Mouse (Mus musculus) forebrain, embryonic 11.5 days (tissue): ENCODE results near the gene Dusp5. TPM values are rescaled to one million over a fixed set of nuclear protein-coding genes. Genes with fewer than 3 reads are reported as not detected.

Source experiments
- ATAC-seq: fragments of 200-750 bp; cut with Nextera tagmentation; replicated peaks from 2 replicates; pipeline ENCODE4 v1.8.0; 2017; ENCODE audit warnings: moderate TSS enrichment; ENCODE audit not compliant: low FRiP score
- DNase-seq: peaks from one replicate; pipeline ENCODE4 v3.0.0-alpha.2; 2017; ENCODE audit warnings: low spot score
- H3K27ac ChIP-seq: fragments of 300-500 bp; sonication (generic); 2 replicates; pipeline ENCODE4 v1.5.1; 2014; ENCODE audit warnings: low read depth, low read length
- H3K27me3 ChIP-seq: fragments of 300-500 bp; sonication (generic); 2 replicates; pipeline ENCODE4 v1.6.1; 2014; ENCODE audit warnings: mild to moderate bottlenecking, low read length, mixed read lengths; ENCODE audit not compliant: control insufficient read depth, insufficient read depth
- H3K36me3 ChIP-seq: fragments of 300-500 bp; sonication (generic); 2 replicates; pipeline ENCODE4 v1.6.1; 2014; ENCODE audit warnings: mild to moderate bottlenecking, low read length, moderate library complexity, mixed read lengths; ENCODE audit not compliant: control insufficient read depth, insufficient read depth
- H3K4me1 ChIP-seq: fragments of 300-500 bp; sonication (generic); replicated peaks from 2 replicates; pipeline ENCODE4 v1.6.1; 2014; ENCODE audit warnings: low read length, mixed read lengths; ENCODE audit not compliant: control insufficient read depth, insufficient read depth
- H3K4me2 ChIP-seq: fragments of 300-500 bp; sonication (generic); 2 replicates; pipeline ENCODE4 v1.6.1; 2014; ENCODE audit warnings: low read depth, mild to moderate bottlenecking, low read length, moderate library complexity, mixed read lengths; ENCODE audit not compliant: severe bottlenecking
- H3K4me3 ChIP-seq: fragments of 300-500 bp; sonication (generic); 2 replicates; pipeline ENCODE4 v1.5.1; 2014; ENCODE audit warnings: low read depth, low read length
- H3K9ac ChIP-seq: fragments of 300-500 bp; sonication (generic); 2 replicates; pipeline ENCODE4 v1.6.1; 2014; ENCODE audit warnings: low read length
- H3K9me3 ChIP-seq: fragments of 300-500 bp; sonication (generic); 2 replicates; pipeline ENCODE4 v1.6.1; 2016; ENCODE audit warnings: low read length, mixed read lengths; ENCODE audit not compliant: control insufficient read depth
- WGBS: fragments of 180-500 bp; shearing (Covaris S2); extraction: QIAGEN DNeasy Blood & Tissue Kit; methylation state at CpG from one replicate; pipeline ENCODE4 v1.1.7; 2014; 5-methylcytosine and 5-hydroxymethylcytosine counted together
- polyA plus RNA-seq: library from polyadenylated mRNA; unstranded; fragments of >200 nt; fragmentation: Nextera tagmentation; extraction: Ambion mirVana; gene quantifications from 2 replicates; pipeline ENCODE4 v1.2.1, GENCODE M21; 2014

Gene Dusp5
- polyA plus RNA-seq, 1 experiment from 2014 or later = 4.4 TPM

DNA sequence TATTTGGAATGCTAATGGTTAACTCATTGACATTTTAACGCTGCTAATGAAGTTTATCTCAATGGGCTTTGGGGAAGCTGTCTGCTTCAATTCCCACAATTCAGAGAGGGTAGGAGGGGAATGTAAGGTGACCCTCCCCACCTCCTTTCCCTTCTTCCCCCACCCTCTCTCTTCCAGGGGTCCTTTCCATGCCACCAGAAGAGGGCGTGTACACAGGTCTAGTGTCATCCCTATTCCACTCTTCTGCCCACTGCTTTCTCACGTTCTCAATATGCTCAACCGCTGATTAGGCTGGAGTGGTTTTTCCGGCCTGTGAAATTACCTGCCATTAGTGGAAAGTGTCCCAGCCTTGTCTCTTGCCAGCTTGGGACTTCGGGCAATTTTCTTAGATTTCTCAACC is 27.9 kb downstream of the Dusp5 start:
- H3K27ac ChIP-seq = no peak overlapping the region
- H3K9me3 ChIP-seq = no peaks in the 10 kb centered on the region

DNA sequence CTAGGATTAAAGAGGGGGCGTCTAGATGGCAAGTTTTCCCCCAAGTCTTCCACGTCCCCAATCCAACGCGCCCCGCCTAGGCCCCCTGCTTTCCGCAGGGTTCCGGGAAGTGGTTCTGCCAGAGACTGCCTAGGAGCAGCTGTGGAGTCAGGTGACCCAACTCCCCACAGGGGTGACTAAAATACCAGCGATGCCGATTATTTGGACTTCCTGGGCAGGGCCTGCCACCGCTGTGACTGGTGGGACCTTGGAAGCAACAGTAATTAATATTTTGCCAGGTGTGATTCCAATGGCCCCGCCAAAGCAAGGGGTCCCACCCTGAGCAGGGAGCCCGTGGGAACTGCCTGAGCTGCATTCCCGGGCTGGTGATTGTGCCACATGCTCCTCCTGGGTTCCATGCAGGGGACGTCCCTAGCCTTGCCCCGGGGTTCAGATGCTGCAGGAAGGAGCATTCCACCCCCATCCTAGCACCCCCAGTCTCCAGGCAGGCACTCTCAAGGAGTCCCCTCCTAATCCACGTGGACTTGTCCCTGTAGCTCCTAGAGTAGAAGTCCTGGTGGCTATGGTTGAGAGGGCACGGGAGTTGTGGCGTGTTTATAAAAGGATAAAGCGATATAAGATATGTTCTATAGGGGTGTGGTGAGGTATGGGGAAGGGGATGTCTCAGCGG is 28.5 kb downstream of the Dusp5 start:
- Histone ChIP-seq H3K4me3 (no peak overlapping the region), H3K4me2 (no peak overlapping the region)

More for the DNA sequence above, 27.9 kb downstream of the Dusp5 start:
- ATAC-seq (no peak), DNase-seq (no peak)
- H3K4me1 ChIP-seq = 0 out of 2 replicates have a peak, but pooled peaks cover 2% of the 10 kb centered on the region
- H3K4me3 ChIP-seq = no peak overlapping the region
- no peaks in the 10 kb centered on the region for H3K27me3 ChIP-seq
- no peak overlapping the region for H3K9ac ChIP-seq
- no peak overlapping the region for H3K4me2 ChIP-seq
- 45% methylated on average over 6 of the region's 6 CpGs for WGBS
- H3K36me3 ChIP-seq = no peaks in the 10 kb centered on the region

GRCm38 (mm10) chr19:53560436-53560835 is 31.5 kb downstream of the Dusp5 start:
- 84% methylated on average over 3 of the region's 3 CpGs for WGBS
- no peak for DNase-seq
- no peak for ATAC-seq

More for the DNA sequence above, 28.5 kb downstream of the Dusp5 start:
- Histone ChIP-seq H3K27me3 (no peaks in the 10 kb centered on the region), H3K36me3 (no peaks in the 10 kb centered on the region), H3K9me3 (no peaks in the 10 kb centered on the region), H3K27ac (no peak overlapping the region), H3K9ac (no peak overlapping the region), H3K4me1 (0 out of 2 replicates have a peak, but pooled peaks cover 2% of the 10 kb centered on the region)
- ATAC-seq = no peak; the same call in 1 of the 2 replicates
- WGBS = 40% methylated on average over 20 of the region's 20 CpGs
- no peak for DNase-seq

GRCm38 (mm10) chr19:53564174-53564573 is 35.3 kb downstream of the Dusp5 start:
- no peak overlapping the region for H3K4me2 ChIP-seq
- no peaks in the 10 kb centered on the region for H3K36me3 ChIP-seq
- H3K9me3 ChIP-seq = peaks cover 3% of the 10 kb centered on the region; the same call in 1 of the 2 replicates
- DNase-seq = no peak
- H3K27ac ChIP-seq = no peak overlapping the region
- no peak overlapping the region for H3K4me3 ChIP-seq
- H3K9ac ChIP-seq = no peak overlapping the region
- 65% methylated on average over 4 of the region's 4 CpGs for WGBS
- no peaks in the 10 kb centered on the region for H3K4me1 ChIP-seq
- no peak for ATAC-seq
- H3K27me3 ChIP-seq = no peaks in the 10 kb centered on the region

More at GRCm38 (mm10) chr19:53560436-53560835, 31.5 kb downstream of the Dusp5 start:
- Histone ChIP-seq H3K27me3 (no peaks in the 10 kb centered on the region), H3K4me1 (0 out of 2 replicates have a peak, but pooled peaks cover 2% of the 10 kb centered on the region), H3K9me3 (no peaks in the 10 kb centered on the region), H3K4me3 (no peak overlapping the region), H3K36me3 (no peaks in the 10 kb centered on the region), H3K27ac (no peak overlapping the region), H3K4me2 (no peak overlapping the region), H3K9ac (no peak overlapping the region)

DNA sequence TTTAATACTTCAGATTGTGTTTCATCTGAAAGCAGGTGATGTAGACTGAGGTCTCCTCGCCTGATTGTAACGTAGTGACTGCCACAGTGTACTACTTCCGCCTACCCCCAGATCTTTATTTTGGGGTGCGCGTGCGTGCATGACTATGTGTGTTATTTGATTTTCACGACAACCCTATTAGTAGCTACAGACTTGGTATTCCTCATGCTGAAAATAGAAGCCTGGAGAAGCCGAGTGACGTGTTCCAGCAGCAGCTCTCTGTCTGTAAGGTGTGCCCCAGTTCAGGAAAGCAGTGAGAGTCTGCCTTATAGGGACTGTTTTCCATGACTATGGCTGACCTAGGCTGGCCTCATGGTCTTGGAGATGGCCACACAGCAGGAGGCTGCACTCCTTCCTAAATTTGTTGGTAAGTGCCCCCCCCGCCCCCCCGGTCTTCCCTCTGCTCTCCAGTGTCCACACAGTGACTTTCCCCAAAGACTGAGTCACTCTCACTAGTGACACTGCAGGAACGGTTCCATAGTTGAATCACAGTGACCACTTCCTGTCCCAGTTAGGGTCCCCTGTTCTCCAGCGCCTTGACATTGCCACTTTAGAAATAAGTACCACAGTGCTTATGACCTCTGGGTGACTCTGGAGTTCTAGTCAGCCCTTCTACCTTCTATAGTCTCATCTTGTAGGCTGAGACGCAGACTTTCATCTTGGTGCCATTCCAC is 36.8 kb downstream of the Dusp5 start:
- Histone ChIP-seq H3K36me3 (no peaks in the 10 kb centered on the region), H3K4me1 (no peaks in the 10 kb centered on the region), H3K4me2 (no peak overlapping the region), H3K27ac (no peak overlapping the region), H3K4me3 (no peak overlapping the region), H3K27me3 (no peaks in the 10 kb centered on the region), H3K9me3 (peaks cover 3% of the 10 kb centered on the region; the same call in 1 of the 2 replicates), H3K9ac (no peak overlapping the region)
- no peak for ATAC-seq
- WGBS = 95% methylated on average over 14 of the region's 14 CpGs
- DNase-seq = no peak

DNA sequence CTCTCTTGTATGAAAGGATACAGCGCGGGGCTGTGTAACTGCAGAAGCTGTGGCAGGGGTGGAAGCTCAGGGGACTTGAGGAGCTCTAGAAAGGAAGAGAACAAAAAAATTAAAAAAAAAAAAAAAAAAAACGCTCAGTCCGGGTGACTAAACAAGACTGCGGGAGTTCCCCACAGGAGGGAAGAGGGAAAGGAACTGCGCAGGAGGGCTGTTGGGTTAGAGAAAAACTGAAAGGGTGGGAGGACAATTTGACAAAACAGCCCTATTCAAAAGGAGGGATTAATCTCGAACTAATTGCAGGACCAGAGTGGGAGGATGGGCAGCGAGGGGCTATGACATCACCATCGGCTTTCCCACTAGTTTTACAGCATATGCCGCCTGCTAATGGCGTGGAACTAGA is 39.0 kb downstream of the Dusp5 start:
- Histone ChIP-seq H3K4me1 (no peaks in the 10 kb centered on the region), H3K4me2 (peak overlapping the region; percentile 18; the same call in 1 of the 2 replicates), H3K9ac (no peak overlapping the region), H3K36me3 (no peaks in the 10 kb centered on the region), H3K27me3 (no peaks in the 10 kb centered on the region), H3K27ac (0 out of 2 replicates have a peak overlapping the region, but pooled peaks have one; percentile 41), H3K4me3 (no peak overlapping the region), H3K9me3 (peaks cover 3% of the 10 kb centered on the region; the same call in 1 of the 2 replicates)
- 8% methylated on average over 11 of the region's 11 CpGs for WGBS
- DNase-seq (peak; percentile 75), ATAC-seq (peak; percentile 85)

DNA sequence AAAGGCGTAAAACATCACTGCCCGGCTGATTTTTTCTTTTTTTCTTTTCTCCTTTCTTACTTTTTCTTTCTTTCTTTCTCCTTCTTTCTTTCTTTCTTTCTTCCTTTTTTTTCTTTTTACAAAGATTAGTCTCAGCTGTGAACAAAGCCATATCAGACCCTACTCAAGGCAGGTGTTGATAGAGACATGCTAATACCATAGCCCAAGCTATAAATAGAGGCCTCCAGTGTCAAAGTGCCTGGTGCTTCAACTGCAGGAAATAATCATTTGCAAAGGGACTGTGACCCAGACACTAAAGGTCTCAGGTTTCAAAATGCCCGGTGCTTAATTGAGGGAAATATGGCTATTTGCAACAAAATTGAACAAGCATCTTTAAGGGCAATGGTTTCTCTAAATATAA is 39.6 kb downstream of the Dusp5 start:
- Histone ChIP-seq H3K9me3 (peaks cover 3% of the 10 kb centered on the region; the same call in 1 of the 2 replicates), H3K4me1 (no peaks in the 10 kb centered on the region), H3K4me3 (no peak overlapping the region), H3K9ac (no peak overlapping the region), H3K4me2 (no peak overlapping the region), H3K27ac (0 out of 2 replicates have a peak overlapping the region, but pooled peaks have one; percentile 41), H3K27me3 (no peaks in the 10 kb centered on the region), H3K36me3 (no peaks in the 10 kb centered on the region)
- ATAC-seq = no peak
- peak; percentile 7 for DNase-seq
- WGBS = 75% methylated on average over 3 of the region's 3 CpGs

DNA sequence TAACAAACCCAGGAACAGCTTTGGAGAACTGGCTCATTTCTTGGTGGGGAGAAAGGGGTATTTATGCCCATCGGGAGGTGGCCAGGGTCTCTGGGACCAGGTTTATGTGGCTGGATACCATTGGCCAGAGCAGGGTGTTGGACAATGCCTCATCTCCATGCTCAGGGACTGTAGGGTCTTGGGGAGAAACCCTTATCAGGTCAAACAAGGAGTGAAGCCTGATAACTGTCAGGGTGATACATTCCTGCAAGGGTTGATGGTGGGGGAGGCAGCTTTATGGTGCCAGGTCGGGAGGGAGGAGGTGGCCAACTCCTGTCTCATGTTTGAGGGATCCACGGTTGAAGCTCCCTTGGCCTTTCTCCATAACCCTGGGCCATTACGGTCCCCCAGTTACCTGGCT is 42.1 kb downstream of the Dusp5 start:
- Histone ChIP-seq H3K9me3 (peaks cover 3% of the 10 kb centered on the region; the same call in 1 of the 2 replicates), H3K36me3 (no peaks in the 10 kb centered on the region), H3K4me1 (no peaks in the 10 kb centered on the region), H3K27me3 (no peaks in the 10 kb centered on the region), H3K4me3 (no peak overlapping the region), H3K9ac (no peak overlapping the region), H3K4me2 (no peak overlapping the region), H3K27ac (no peak overlapping the region)
- peak; percentile 11 for DNase-seq
- ATAC-seq = no peak
- 88% methylated on average over 4 of the region's 4 CpGs for WGBS
